Mouse (Mus musculus) left cerebral cortex, postnatal 14 days (tissue): ENCODE measurements around the gene Gm4969. TPM values are rescaled to one million over a fixed set of nuclear protein-coding genes. Genes with fewer than 3 reads are reported as not detected.

Source experiments
- DNase-seq, 2 experiments: peaks; one replicate each; pipeline ENCODE4 v3.0.0; 2021 to 2022; ENCODE audit warnings: low spot score in 2 of 2, mixed read lengths in 1 of 2
- intact Hi-C: fragments of 180-260 bp; cut with DNase I; formaldehyde crosslinking; loops from one replicate; pipeline ENCODE4 v1.15.1; 2025
- total RNA-seq, 2 experiments: library from RNA; stranded (reverse); gene quantifications; 2 replicates each; pipeline ENCODE4 v1.2.3; 2021

Gm4969 gene
- total RNA-seq, 2 experiments from 2014 or later, result 0.48 to 0.76 TPM

DNA sequence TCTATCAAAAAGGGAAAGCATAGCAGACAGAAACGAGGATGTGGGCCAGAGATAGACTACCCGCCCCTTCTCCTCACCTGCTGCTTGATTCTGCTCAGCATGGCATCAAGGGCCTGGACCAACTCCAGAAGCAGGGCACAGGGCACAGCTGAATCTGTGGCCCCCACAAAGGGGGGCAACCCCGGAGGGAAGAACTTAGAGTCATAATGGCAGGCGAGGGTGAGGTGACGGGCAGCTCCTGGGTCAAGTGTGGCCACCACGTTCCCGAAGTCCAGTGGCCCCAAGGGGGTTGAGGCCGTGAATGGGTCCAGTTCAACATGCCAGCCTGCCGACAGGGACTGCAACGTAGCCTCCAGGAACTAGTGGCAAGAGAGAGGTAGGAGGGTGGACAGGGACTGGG lies 28.6 kb upstream of the Gm4969 start:
- intact Hi-C loops, result no loop called here
- no peak for DNase-seq

DNA sequence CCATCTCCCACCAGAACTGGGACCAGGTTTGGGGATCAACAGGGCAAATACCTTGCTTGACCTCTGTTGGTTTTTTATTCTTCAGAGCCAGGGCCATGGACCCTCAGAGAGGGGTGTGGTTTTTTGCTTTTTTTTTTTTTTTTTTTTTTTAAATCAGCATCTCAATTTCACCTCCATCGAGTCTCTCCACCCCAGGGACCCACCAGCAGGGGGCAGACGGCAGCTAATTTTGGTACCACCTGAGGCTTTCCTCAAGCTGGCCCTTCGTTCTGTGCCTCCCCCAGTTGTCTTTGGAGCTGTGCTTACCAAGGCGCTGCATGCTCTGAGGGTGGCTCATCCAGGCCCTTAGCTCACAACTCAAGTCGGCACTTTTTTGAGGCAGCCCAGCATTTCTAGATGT lies 19.2 kb upstream of the Gm4969 start:
- intact Hi-C loops, result no loop called here
- DNase-seq, result peak; percentile 64 to 70

- peak; percentile 44 to 79 for DNase-seq
- intact Hi-C loops, result no loop called here
Measured at GRCm38 (mm10) chr7:19136673-19137334, 18.6 kb upstream of the Gm4969 start.

DNA sequence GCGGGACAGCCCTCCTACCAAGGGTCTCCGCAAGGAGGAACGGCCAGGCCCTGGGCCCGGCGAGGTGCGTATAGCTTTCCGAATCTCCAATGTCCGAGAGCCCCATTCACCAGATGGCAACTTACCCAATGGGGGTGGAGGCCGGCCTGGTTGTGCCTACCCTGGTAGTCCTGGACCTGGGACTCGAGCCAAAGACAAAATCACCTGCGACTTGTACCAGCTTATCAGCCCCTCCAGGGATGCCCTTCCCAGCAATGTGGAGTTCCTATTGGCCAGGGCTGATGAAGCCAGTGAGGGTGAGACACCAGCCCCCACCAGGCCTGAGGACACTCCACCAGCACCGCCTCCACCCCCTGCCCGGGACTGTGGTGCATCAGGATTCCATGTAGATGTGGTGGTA lies 18.0 kb upstream of the Gm4969 start:
- DNase-seq, result no peak

GRCm38 (mm10) chr7:19131324-19131848 lies 13.2 kb upstream of the Gm4969 start:
- intact Hi-C loops, result no loop called here

More for the DNA sequence above, 18.0 kb upstream of the Gm4969 start:
- intact Hi-C loops, result no loop called here

GRCm38 (mm10) chr7:19130657-19131056 lies 12.5 kb upstream of the Gm4969 start:
- DNase-seq, result no peak

More at GRCm38 (mm10) chr7:19131324-19131848, 13.2 kb upstream of the Gm4969 start:
- peak; percentile 97 to 99 for DNase-seq

GRCm38 (mm10) chr7:19129396-19129795 lies 11.2 kb upstream of the Gm4969 start:
- intact Hi-C loops, result no loop called here
- no peak for DNase-seq

More at GRCm38 (mm10) chr7:19130657-19131056, 12.5 kb upstream of the Gm4969 start:
- intact Hi-C loops, result no loop called here

DNA sequence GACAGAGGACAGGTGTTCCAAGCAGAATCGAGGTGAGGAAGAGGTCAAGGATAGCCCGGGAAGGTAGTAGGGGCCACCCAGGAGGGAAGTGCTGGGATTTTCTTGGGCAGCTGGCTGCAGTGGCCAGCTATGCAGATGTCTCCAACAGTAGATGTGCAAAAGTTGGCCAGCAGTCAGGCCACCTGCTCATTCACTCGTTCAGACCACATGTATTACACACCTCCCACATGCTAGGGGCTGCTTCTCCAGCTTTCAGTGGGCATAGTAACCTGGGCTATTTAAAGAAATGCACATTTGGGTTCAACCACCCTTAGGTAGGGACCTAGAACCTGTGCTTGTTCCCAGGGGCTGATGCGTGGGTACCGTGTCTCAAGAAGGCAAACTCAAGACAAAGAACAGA lies 9.6 kb upstream of the Gm4969 start:
- peak in 1 of 2 experiments; percentile 62 for DNase-seq
- intact Hi-C loops, result no loop called here

DNA sequence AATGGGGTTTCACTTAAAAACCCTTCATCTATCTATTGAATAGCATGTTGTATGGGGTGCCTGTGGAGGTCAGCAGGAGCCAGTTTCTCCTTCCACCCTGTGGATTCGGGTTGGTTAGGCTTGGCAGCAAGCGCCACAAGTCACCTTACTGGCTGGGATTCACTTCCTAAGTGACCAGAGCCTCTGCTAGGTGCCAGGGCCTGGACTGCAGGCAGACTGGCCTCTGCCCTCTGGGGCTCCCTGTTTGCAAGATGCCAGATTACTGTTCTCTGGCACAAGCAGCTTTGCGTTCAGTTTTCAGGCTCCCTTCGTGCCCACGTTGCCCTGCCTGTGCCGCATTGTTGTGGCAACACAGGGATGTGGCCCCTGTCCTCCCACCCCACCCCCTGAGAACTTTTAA lies 6.5 kb upstream of the Gm4969 start:
- intact Hi-C loops, result no loop called here
- no peak for DNase-seq

GRCm38 (mm10) chr7:19121686-19122085 lies 3.5 kb upstream of the Gm4969 start:
- DNase-seq, result no peak
- intact Hi-C loops, result no loop called here

DNA sequence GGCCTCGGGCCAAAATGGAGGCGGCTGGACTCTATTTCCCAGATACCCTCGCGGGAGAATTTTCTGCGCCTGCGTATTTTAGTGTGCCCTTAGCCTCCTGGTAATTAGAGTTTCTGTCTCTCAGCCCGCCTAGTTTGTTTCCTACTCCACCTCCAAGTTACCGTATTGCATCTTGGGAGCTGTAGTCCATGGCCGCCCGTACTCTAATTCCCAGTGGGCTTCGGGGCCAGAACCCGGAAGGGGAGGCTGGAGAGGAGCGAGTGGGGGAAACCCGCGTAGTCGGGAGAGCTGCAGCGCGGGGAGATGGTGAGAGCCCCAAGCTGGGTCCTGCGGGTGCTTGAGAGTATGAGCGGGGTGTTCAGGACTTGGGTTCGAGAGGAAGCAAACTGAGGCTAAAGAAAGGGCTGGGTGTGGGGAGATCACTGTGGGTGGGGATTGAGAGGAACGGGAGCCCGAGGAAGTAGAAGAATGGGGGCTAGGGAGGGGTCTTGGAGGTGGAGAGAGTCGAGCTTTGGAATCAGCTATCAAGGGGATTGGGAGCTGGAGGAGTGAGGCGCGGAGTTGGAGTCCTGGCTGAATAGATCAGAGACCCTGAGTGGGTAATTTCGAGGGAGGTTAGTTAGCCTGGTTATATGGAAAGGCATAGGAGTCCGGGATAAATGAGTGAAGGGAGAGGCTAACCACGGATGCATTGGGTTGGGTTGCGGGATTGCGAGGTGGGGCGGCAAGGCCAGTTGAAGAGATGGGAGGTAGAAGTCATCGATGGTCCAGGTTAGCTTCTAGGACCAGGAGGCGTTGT lies 1.7 kb upstream of the Gm4969 start, which contains the start of gene Fbxo46:
Gene Fbxo46, plus strand, starts transcription at position 229 of the 799 bp plus-strand sequence.
- intact Hi-C loops, result no loop called here

DNA sequence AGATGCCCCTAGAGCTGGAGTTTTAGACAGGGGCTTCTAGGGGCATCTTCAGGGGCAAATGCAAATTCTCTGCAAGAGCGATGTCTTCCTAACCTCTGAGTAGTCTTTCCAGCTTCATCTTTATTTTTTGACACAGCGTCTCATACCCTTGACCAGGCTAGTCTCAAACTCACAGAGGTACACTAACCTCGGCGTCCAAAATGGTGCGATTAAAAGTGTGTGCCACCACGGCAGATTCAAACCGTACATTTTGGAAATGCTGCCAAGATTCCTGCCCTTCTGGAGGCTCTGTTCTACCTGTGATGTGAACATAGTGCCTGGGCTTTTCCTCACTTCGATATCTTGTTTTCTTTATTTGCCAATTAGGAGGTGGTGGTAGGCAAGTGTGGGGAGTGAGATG lies 915 bp upstream of the Gm4969 start:
- intact Hi-C loops, result no loop called here
- no peak for DNase-seq

More for the DNA sequence above, 1.7 kb upstream of the Gm4969 start, which contains the start of gene Fbxo46:
- peak; percentile 94 to 97 for DNase-seq

DNA sequence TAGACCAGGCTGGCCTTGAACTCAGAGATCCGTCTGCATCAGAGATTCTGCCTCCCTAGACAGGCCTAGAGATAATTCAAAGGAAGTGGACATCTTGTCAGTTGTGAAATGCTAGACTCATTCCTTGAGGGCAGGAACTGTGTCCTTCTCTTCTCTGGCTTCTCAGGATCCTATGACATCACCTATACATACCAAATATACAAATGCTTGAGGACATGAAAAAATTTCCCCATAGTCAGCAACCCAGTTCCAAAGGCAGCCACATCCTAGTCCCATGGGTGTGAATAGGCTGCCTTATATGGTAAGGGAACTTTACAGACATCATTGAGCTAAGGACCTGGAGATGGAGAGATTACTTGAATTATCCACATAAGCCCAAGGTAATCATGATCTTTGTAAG lies 8.6 kb downstream of the Gm4969 start:
- DNase-seq, result no peak
- intact Hi-C loops, result no loop called here

DNA sequence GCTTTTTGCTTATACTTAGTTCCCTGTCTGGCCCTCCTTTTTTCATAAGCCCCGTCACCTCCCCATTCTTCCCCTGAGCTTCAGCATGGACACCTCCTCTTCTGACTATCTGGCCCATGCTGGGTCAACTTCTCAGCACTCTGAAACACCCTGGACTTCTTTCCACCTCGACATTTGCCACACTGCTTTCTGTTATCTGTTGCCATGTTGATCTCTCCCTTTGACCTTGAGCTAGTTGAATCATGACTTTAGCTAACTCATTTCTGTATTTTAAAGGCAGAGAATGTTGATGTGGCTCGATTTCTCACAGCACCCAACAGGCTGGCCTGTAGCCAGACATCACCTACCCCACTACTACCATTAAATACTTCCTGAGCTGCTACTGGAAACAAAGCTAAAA lies 10.7 kb downstream of the Gm4969 start:
- intact Hi-C loops, result no loop called here
- DNase-seq, result no peak

DNA sequence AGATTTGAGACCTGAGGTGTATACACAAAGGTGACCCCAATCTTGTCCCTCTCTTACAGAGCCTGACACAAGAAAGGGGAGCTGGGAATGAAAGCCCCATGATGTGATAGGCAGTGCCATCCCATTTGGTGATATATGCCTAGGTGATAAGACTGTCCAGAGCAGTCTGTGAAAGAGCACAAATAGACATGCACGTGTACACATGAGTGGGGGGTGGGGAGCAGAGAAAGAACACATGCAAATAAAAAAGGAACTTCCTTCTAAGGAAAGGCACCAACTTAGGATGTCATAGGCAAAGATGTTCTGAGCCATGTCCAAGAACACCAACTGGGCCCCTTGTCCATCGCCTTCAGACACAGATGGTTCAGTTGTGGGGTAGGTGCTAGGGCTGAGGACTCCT lies 13.7 kb downstream of the Gm4969 start:
- intact Hi-C loops, result no loop called here
- DNase-seq, result no peak

DNA sequence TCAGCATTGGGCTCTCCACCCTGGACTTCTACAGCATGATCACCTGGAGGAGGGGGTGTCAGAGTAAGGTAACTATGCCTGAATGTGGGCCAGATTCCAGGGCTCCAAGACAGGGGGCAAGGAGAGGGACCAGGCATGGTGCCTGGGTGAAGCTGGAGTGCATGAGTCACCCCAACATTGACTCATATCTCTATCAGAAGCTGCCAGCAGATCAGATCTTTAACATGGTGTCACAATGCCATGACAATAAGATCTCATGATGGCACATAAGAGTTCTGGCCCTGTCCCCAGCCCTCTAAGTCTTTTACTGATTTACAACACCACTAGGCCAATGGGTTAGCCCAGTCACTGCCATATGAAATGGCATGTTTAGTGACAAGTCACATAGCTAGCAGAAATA lies 14.4 kb downstream of the Gm4969 start:
- intact Hi-C loops, result no loop called here
- DNase-seq, result no peak

GRCm38 (mm10) chr7:19100290-19100689 lies 17.9 kb downstream of the Gm4969 start:
- no peak for DNase-seq
- intact Hi-C loops, result no loop called here

GRCm38 (mm10) chr7:19098811-19099210 lies 19.4 kb downstream of the Gm4969 start:
- DNase-seq, result no peak
- intact Hi-C loops, result no loop called here

DNA sequence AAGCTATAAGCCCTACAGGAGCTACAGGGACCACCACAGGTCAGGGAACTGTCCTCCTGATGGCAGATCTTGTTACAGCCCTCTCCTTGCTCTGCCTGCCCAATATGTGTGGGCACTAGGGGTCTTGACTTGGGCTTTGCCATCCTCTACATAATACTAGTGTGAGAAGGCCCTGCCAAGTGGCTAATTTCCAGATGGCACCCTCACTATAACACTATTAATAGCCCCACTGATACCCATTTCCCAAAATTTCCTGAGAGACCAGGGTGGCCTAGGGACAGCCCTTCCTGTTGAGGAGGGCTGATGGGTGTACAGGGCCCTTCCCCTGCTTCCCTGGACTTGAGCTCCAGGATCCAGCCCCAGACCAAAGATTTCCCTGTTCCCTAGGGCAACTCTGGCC lies 20.3 kb downstream of the Gm4969 start:
- intact Hi-C loops, result no loop called here
- no peak for DNase-seq

GRCm38 (mm10) chr7:19097217-19097616 lies 21.0 kb downstream of the Gm4969 start:
- DNase-seq, result no peak
- intact Hi-C loops, result no loop called here
